Mouse (Mus musculus) layer of hippocampus, postnatal 10 days (tissue): ENCODE data around the gene Thoc7. TPM values are rescaled to one million over a fixed set of nuclear protein-coding genes. Genes with fewer than 3 reads are reported as not detected.

Experiments
- DNase-seq, 2 experiments: peaks; one replicate each; pipeline ENCODE4 v3.0.0; 2021; ENCODE audit warnings: low spot score in 2 of 2
- total RNA-seq, 2 experiments: library from RNA; stranded (reverse); gene quantifications; 2 replicates each; pipeline ENCODE4 v1.2.3; 2021

Thoc7 gene
- total RNA-seq, 2 experiments from 2014 or later, result 109 to 128 TPM

DNA sequence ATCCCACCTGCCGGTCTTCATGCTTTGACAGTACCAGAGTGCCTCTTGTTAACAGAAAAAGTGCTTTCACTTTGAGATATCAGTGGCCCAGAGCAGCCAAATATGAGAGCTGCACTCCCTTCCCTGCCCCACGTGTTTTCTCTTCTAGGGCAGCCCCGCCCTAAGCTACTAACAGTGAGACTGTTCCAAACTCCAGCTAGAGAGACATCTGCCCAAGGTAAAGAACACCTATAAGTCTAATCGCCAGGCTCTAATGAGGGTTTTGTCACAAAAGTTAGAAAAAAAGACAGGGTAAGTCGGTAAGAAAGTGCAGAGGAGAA, 27.6 kb downstream of the Thoc7 start:
- DNase-seq, result no peak

DNA sequence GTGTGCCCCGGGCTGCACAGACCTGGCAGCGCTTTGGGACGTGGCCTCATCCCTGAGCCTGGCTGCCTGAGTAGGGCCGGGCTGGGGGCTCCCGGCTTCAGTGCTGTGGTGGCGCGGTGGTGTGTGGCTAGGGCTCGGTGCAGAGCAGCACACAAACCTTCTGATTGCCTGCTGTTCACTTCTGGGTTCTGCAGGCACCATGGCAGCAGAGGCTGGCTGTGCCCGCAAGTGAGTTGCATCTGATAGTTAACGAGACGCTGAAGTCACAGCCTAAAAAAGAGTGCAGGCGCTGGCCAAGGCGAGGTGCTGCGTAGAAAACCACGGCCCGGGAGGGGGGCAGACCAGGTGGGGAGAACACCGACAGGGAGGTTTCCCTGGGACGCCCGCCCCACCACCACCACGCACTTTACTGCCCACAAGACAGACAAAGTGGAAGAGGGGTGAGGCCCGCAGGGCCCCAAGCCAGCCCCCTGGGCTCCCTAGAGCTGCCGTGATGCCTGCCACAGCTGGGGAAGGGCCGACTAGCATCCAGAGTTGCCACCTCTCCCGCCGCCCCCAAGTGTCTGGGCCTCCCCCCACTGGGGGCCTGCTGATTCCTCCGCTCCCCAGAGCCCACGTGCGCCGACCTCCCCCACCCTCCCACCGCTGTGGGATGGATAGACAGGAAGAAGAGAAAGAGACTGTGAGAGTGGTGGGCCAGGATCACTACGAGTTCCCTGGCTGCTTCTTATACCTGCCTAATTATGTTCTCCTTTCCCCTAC, 28.2 kb downstream of the Thoc7 start:
- no peak for DNase-seq

- peak; percentile 72 to 76 for DNase-seq
These were observed 44.0 kb downstream of the Thoc7 start for GRCm38 (mm10) chr14:13917630-13918029.

DNA sequence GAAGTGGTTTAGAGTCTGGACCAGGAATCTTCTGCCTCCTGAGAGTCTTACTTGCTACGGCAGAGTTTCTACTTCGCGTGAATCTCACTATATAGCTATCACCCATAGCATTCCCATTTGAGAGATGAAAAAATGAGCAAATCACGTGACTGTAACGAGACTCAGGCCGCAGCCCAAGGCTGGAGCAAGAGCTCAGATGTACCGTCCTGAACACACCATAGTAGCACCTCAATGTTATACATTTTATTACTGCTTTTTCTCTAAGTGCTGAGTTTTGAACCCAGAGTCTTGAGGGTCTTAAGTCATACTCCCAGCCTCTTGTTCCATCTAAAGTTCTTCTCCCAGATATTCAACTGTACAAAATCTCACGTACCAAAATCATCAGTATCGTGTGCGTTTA, 44.4 kb downstream of the Thoc7 start:
- no peak for DNase-seq

- no peak for DNase-seq
These were observed 46.4 kb downstream of the Thoc7 start for GRCm38 (mm10) chr14:13915207-13915606.

- DNase-seq, result no peak
These were observed 47.1 kb downstream of the Thoc7 start, which contains the start of gene Gm281 for GRCm38 (mm10) chr14:13914387-13915082. Gene Gm281 (minus strand): TSS chr14:13914478.

DNA sequence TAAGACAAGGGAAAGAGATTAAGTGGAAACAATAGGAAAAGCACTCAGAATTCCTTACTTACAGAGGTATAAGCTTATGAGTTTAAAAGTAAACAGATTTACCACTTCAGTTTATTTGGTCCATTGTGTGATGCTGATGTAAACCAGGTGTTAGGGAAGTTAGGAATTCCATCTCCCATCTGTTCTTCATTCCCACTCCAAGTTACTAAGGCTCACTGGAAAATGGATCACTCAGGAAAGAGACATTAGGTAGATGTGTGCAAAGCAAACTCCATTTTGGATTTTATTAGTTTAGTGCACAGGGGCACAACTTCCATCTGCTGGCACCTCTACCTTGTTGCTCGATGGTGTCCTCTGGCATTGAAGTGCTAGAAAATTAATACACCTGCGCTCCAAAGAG, 51.5 kb downstream of the Thoc7 start:
- DNase-seq, result no peak

GRCm38 (mm10) chr14:13907145-13907544, 54.5 kb downstream of the Thoc7 start:
- DNase-seq, result no peak

- DNase-seq, result no peak
These were observed 55.2 kb downstream of the Thoc7 start for GRCm38 (mm10) chr14:13906461-13906860.

GRCm38 (mm10) chr14:13901611-13902067, 60.0 kb downstream of the Thoc7 start:
- DNase-seq, result peak; percentile 48 to 61

Other genes starting within 250 kb of the Thoc7 start
- not detected for gene Gm281, start 47.4 kb downstream of the Thoc7 start, total RNA-seq
- 10 to 100 TPM; 18.8 to 26.8 TPM for gene Atxn7, start 412 bp downstream of the Thoc7 start, total RNA-seq
- gene Psmd6, start 159.1 kb upstream of the Thoc7 start, total RNA-seq, result 100 to 1,000 TPM; 137 to 148 TPM
- not detected for gene Olfr720, start 225.0 kb upstream of the Thoc7 start, total RNA-seq